25 mouse cellular contexts compared by ENCODE assay signal in the genomic region with DNA sequence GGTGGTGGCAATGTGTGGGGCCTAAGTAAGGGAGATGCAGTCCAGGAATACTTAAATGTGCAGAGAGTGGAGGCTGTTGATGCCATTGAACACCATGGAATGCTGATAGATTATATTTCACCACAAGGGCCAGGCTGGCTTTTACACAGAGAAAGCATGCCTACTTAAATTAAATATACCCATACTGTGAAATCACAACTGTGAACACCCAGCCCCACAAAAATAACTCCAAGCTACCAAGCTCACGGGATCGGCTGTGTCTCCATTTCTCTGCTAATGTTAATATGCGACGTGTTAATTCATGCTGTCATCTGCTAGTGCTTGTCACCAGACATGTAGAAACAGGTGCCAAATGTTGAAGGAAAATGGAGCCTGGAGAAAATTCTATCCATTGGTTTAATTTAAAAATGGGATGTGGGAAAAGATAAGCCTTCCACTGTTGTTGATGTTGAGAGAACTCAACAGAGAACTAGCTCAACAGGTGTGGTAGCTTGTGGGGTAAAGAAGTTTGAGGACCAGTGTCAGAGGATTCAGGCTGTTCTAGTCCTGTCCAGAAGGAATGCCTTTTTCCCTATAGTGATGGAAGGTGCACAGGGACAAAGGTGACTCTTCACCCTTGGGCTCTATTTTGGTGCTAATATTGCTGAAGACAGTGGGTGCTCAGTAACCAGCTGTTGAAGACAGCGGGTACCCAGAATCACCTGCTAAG.
DNase-seq lines count a peak whose midpoint lies in the region; ATAC-seq and TF ChIP-seq lines count a peak whose summit lies in the region.
"Had no signal": no experiment of that assay in that cellular context is flagged by ENCODE, and none has a peak within 500 bp of the region (broad histone marks: within the 10 kb centered on the region; RNA-seq: fewer than 3 reads in every experiment).

No protein-coding gene starts in this region.

- no peak for TF ChIP-seq POLR2A in brain, embryonic 14.5 days (IDR thresholded peaks at IDR 0.05; ENCODE audit: borderline replicate concordance, extremely low read depth, insufficient read depth, insufficient read length, poor library complexity, severe bottlenecking)
- no peak for TF ChIP-seq POLR2A in limb, embryonic 14.5 days (IDR thresholded peaks at IDR 0.05; ENCODE audit: borderline replicate concordance, extremely low read depth, insufficient read depth, insufficient read length)

- peak; percentile 61; the same call in 1 of the 2 replicates for ATAC-seq in forebrain, embryonic 14.5 days
- ATAC-seq in embryonic facial prominence, embryonic 15.5 days (ENCODE audit: insufficient number of reproducible peaks, low FRiP score, low TSS enrichment, low read depth) = peak; percentile 69; the same call in 1 of the 2 replicates
- peak; percentile 96 for ATAC-seq in limb, embryonic 14.5 days (ENCODE audit: low FRiP score, low read depth)
- ATAC-seq: hindbrain, postnatal 0 days; intestine, embryonic 16.5 days had no signal

- H3K27ac ChIP-seq in forebrain, embryonic 14.5 days (ENCODE audit: low read depth, low read length) = no peak overlapping the region
- H3K27ac ChIP-seq in forebrain, embryonic 10.5 days = no peak overlapping the region
- H3K27ac ChIP-seq in embryonic facial prominence, embryonic 15.5 days (replicated peaks) = 0 out of 2 replicates have a peak overlapping the region, but pooled peaks have one; percentile 12
- H3K27ac ChIP-seq in limb, embryonic 14.5 days (replicated peaks; ENCODE audit: low read depth, low read length) = no peak overlapping the region
- H3K27ac ChIP-seq: hindbrain, embryonic 10.5 days; hindbrain, postnatal 0 days; kidney, embryonic 15.5 days; left cerebral cortex, adult 2 months; liver, embryonic 14.5 days; neural tube, embryonic 12.5 days had no signal

- no peak for TF ChIP-seq CTCF in brain, embryonic 14.5 days (IDR thresholded peaks at IDR 0.05; ENCODE audit: borderline replicate concordance, extremely low read depth, insufficient read depth, insufficient read length)

- no peak overlapping the region for H3K4me2 ChIP-seq in forebrain, embryonic 14.5 days (ENCODE audit: low read length)
- no peak overlapping the region for H3K4me2 ChIP-seq in embryonic facial prominence, embryonic 15.5 days (replicated peaks)
- H3K4me2 ChIP-seq in limb, embryonic 14.5 days (replicated peaks; ENCODE audit: low read depth, low read length, severe bottlenecking) = no peak overlapping the region
- H3K4me2 ChIP-seq: heart, embryonic 12.5 days; kidney, embryonic 15.5 days; lung, embryonic 14.5 days; neural tube, embryonic 12.5 days had no signal

- WGBS in forebrain, embryonic 14.5 days = 76% methylated on average over 5 of the region's 5 CpGs
- 97% methylated on average over 5 of the region's 5 CpGs for WGBS in forebrain, embryonic 10.5 days
- WGBS in embryonic facial prominence, embryonic 15.5 days = 49% methylated on average over 5 of the region's 5 CpGs
- 63% methylated on average over 5 of the region's 5 CpGs for WGBS in limb, embryonic 14.5 days

- no peaks in the 10 kb centered on the region for H3K4me1 ChIP-seq in forebrain, embryonic 14.5 days (ENCODE audit: control insufficient read depth, insufficient read depth, low read length)
- H3K4me1 ChIP-seq in forebrain, embryonic 10.5 days = peaks cover 4% of the 10 kb centered on the region; the same call in 1 of the 2 replicates
- no peaks in the 10 kb centered on the region for H3K4me1 ChIP-seq in embryonic facial prominence, embryonic 15.5 days
- H3K4me1 ChIP-seq in limb, embryonic 14.5 days (ENCODE audit: control insufficient read depth, insufficient read depth, low read length) = peaks cover 5% of the 10 kb centered on the region; the same call in 1 of the 2 replicates
- H3K4me1 ChIP-seq: hindbrain, embryonic 10.5 days; kidney, embryonic 15.5 days; neural tube, embryonic 12.5 days had no signal

- no peaks in the 10 kb centered on the region for H3K9me3 ChIP-seq in forebrain, embryonic 14.5 days (replicated peaks; ENCODE audit: control insufficient read depth, low read length)
- H3K9me3 ChIP-seq in forebrain, embryonic 10.5 days = no peaks in the 10 kb centered on the region; the same call in 1 of the 2 replicates
- no peaks in the 10 kb centered on the region for H3K9me3 ChIP-seq in embryonic facial prominence, embryonic 15.5 days (replicated peaks)
- no peaks in the 10 kb centered on the region for H3K9me3 ChIP-seq in limb, embryonic 14.5 days (ENCODE audit: control insufficient read depth, low read length)
- H3K9me3 ChIP-seq: heart, embryonic 12.5 days; hindbrain, embryonic 10.5 days; kidney, embryonic 15.5 days; neural tube, embryonic 12.5 days had no signal

- H3K9ac ChIP-seq in forebrain, embryonic 14.5 days (ENCODE audit: low read length) = no peak overlapping the region
- no peak overlapping the region for H3K9ac ChIP-seq in embryonic facial prominence, embryonic 15.5 days
- no peak overlapping the region for H3K9ac ChIP-seq in limb, embryonic 14.5 days (ENCODE audit: low read depth, low read length, severe bottlenecking)
- H3K9ac ChIP-seq: heart, embryonic 12.5 days; kidney, embryonic 15.5 days; liver, embryonic 14.5 days; lung, embryonic 14.5 days; neural tube, embryonic 12.5 days had no signal

- H3K36me3 ChIP-seq in forebrain, embryonic 14.5 days (ENCODE audit: control insufficient read depth, insufficient read depth, low read length) = no peaks in the 10 kb centered on the region
- H3K36me3 ChIP-seq in forebrain, embryonic 10.5 days (replicated peaks) = no peaks in the 10 kb centered on the region
- no peaks in the 10 kb centered on the region for H3K36me3 ChIP-seq in embryonic facial prominence, embryonic 15.5 days
- no peaks in the 10 kb centered on the region for H3K36me3 ChIP-seq in limb, embryonic 14.5 days (ENCODE audit: control insufficient read depth, insufficient read depth, low read length)
- H3K36me3 ChIP-seq: heart, embryonic 12.5 days; hindbrain, embryonic 10.5 days; kidney, embryonic 15.5 days; neural tube, embryonic 12.5 days had no signal

- H3K4me3 ChIP-seq in forebrain, embryonic 14.5 days (ENCODE audit: low read depth, low read length) = no peak overlapping the region
- no peak overlapping the region for H3K4me3 ChIP-seq in forebrain, embryonic 10.5 days
- no peak overlapping the region for H3K4me3 ChIP-seq in embryonic facial prominence, embryonic 15.5 days (replicated peaks)
- no peak overlapping the region for H3K4me3 ChIP-seq in limb, embryonic 14.5 days (replicated peaks; ENCODE audit: low read length)
- H3K4me3 ChIP-seq: heart, embryonic 12.5 days; hindbrain, embryonic 10.5 days; kidney, embryonic 15.5 days; left cerebral cortex, adult 2 months; neural tube, embryonic 12.5 days had no signal

- DNase-seq in forebrain, embryonic 14.5 days (ENCODE audit: low spot score) = peak; percentile 70
- no peak for DNase-seq in forebrain, embryonic 10.5 days (ENCODE audit: extremely low spot score, low spot score)
- DNase-seq in brain, embryonic 14.5 days (ENCODE audit: low read depth) = peak; percentile 64
- peak; percentile 46 for DNase-seq in limb, embryonic 14.5 days (ENCODE audit: low spot score)
- no peak for DNase-seq in c-Kit-positive CD71-positive TER-119-positive erythroid progenitor cells, embryonic 14.5 days (ENCODE audit: low spot score)
- no peak for DNase-seq in kidney, postnatal 4 days
- DNase-seq: adrenal gland, adult 8-10 months; cerebellum, adult 8-10 months; gastrocnemius, postnatal 10 days; heart, postnatal 10 days; kidney, postnatal 36 days; midbrain, embryonic 14.5 days; retina, postnatal 1 day; right cerebral cortex, postnatal 25 days; spleen, adult 18-20 months had no signal

- no peaks in the 10 kb centered on the region for H3K27me3 ChIP-seq in forebrain, embryonic 14.5 days (replicated peaks; ENCODE audit: control insufficient read depth, insufficient read depth, low read length)
- no peaks in the 10 kb centered on the region for H3K27me3 ChIP-seq in forebrain, embryonic 10.5 days (ENCODE audit: poor library complexity, severe bottlenecking)
- no peaks in the 10 kb centered on the region for H3K27me3 ChIP-seq in embryonic facial prominence, embryonic 15.5 days
- no peaks in the 10 kb centered on the region for H3K27me3 ChIP-seq in limb, embryonic 14.5 days (ENCODE audit: control insufficient read depth, insufficient read depth, low read length)
- H3K27me3 ChIP-seq: heart, embryonic 12.5 days; kidney, embryonic 15.5 days; neural tube, embryonic 12.5 days had no signal

Comparison
In these comparisons a context has a peak if more than half of its experiments do, and no peak if none do; other contexts are left out.
1. DNase-seq: peak in forebrain, embryonic 14.5 days (single experiment), brain, embryonic 14.5 days (single experiment) and limb, embryonic 14.5 days (single experiment); none in forebrain, embryonic 10.5 days (single experiment), c-Kit-positive CD71-positive TER-119-positive erythroid progenitor cells, embryonic 14.5 days (single experiment) and kidney, postnatal 4 days (0 of 2).
2. Peak in every context shown above with its lines, with median percentiles within 50 percentile points of each other: ATAC-seq.